Mouse (Mus musculus): ENCODE measurements around the gene Pik3cb. TPM values are rescaled to one million over a fixed set of nuclear protein-coding genes. Genes with fewer than 3 reads are reported as not detected.

The Pik3cb gene
- polyA plus RNA-seq, 1 experiment from 2014 or later, result 1.6 TPM

GRCm38 (mm10) chr9:99111085-99111484 lies 29.3 kb downstream of the Pik3cb start:
- H3K27ac ChIP-seq (ENCODE audit: low read depth, low read length), result no peak overlapping the region
- no peak overlapping the region for H3K9ac ChIP-seq (ENCODE audit: low read length)
- H3K4me1 ChIP-seq (replicated peaks; ENCODE audit: control insufficient read depth, insufficient read depth, low read length), result 0 out of 2 replicates have a peak, but pooled peaks cover 2% of the 10 kb centered on the region
- ATAC-seq (replicated peaks; ENCODE audit: low FRiP score), result no peak
- H3K36me3 ChIP-seq (ENCODE audit: control insufficient read depth, insufficient read depth, low read length), result no peaks in the 10 kb centered on the region
- H3K4me2 ChIP-seq (ENCODE audit: low read depth, low read length, severe bottlenecking), result no peak overlapping the region
- no peak for DNase-seq (ENCODE audit: low spot score)
- 37% methylated on average over 1 of the region's 1 CpGs for WGBS
- H3K9me3 ChIP-seq (ENCODE audit: control insufficient read depth, low read length), result no peaks in the 10 kb centered on the region
- no peaks in the 10 kb centered on the region for H3K27me3 ChIP-seq (ENCODE audit: control insufficient read depth, insufficient read depth, low read length)
- no peak overlapping the region for H3K4me3 ChIP-seq (ENCODE audit: low read depth, low read length)

DNA sequence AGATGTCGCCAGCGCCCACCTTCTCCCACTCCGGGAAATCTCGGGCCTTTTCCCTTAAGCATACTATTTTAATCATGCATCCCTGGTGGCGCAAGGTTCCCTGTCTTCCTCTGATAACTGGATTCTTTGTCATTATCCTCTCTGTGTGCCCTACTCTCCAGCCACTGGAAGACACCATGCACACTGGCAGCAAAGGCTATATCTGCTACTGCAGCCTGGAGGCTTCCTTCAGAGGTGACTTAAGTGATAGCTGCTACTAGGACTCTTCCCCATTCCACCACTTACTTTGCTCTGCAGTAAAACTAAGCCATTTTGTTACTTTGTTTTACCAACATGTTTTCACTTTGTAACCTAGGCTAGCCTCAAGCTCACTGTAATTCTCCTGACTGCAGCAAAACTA lies 30.2 kb downstream of the Pik3cb start:
- ATAC-seq (replicated peaks; ENCODE audit: low FRiP score), result no peak
- no peak overlapping the region for H3K4me3 ChIP-seq (ENCODE audit: low read depth, low read length)

DNA sequence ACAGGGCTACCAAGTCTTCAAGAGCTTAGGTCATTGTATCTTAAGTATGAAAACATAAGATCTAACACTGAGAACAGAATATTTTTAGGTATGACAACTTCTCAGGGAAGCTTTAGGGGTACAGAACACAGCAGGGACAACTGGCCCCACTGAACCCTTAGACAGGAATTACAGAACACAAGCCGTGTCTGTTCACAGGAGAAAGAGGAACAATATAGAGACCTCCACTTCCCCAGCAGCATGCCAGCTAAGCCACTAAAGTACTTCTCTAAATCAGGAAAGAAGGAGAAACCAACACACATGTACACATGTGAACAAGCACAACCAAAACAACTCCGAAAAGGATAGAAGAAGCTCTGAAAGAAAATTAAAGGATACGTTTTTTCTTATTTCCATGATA lies 30.8 kb downstream of the Pik3cb start:
- DNase-seq (ENCODE audit: low spot score) (no peak), ATAC-seq (replicated peaks; ENCODE audit: low FRiP score) (no peak)
- H3K4me1 ChIP-seq (replicated peaks; ENCODE audit: control insufficient read depth, insufficient read depth, low read length), result 0 out of 2 replicates have a peak, but pooled peaks cover 2% of the 10 kb centered on the region
- H3K4me2 ChIP-seq (ENCODE audit: low read depth, low read length, severe bottlenecking), result no peak overlapping the region
- WGBS, result 75% methylated on average over 3 of the region's 3 CpGs
- H3K9me3 ChIP-seq (ENCODE audit: control insufficient read depth, low read length), result no peaks in the 10 kb centered on the region
- H3K27me3 ChIP-seq (ENCODE audit: control insufficient read depth, insufficient read depth, low read length), result no peaks in the 10 kb centered on the region
- H3K4me3 ChIP-seq (ENCODE audit: low read depth, low read length), result no peak overlapping the region
- no peak overlapping the region for H3K9ac ChIP-seq (ENCODE audit: low read length)
- no peaks in the 10 kb centered on the region; the same call in 1 of the 2 replicates for H3K36me3 ChIP-seq (ENCODE audit: control insufficient read depth, insufficient read depth, low read length)
- H3K27ac ChIP-seq (ENCODE audit: low read depth, low read length), result no peak overlapping the region

More for the DNA sequence above, 30.2 kb downstream of the Pik3cb start:
- H3K4me2 ChIP-seq (ENCODE audit: low read depth, low read length, severe bottlenecking), result no peak overlapping the region
- H3K27ac ChIP-seq (ENCODE audit: low read depth, low read length), result no peak overlapping the region
- no peaks in the 10 kb centered on the region for H3K27me3 ChIP-seq (ENCODE audit: control insufficient read depth, insufficient read depth, low read length)
- H3K36me3 ChIP-seq (ENCODE audit: control insufficient read depth, insufficient read depth, low read length), result no peaks in the 10 kb centered on the region; the same call in 1 of the 2 replicates
- WGBS, result 54% methylated on average over 5 of the region's 5 CpGs
- no peaks in the 10 kb centered on the region for H3K9me3 ChIP-seq (ENCODE audit: control insufficient read depth, low read length)
- no peak for DNase-seq (ENCODE audit: low spot score)
- H3K9ac ChIP-seq (ENCODE audit: low read length), result no peak overlapping the region
- H3K4me1 ChIP-seq (replicated peaks; ENCODE audit: control insufficient read depth, insufficient read depth, low read length), result 0 out of 2 replicates have a peak, but pooled peaks cover 2% of the 10 kb centered on the region

GRCm38 (mm10) chr9:99104449-99104848 lies 36.0 kb downstream of the Pik3cb start:
- 78% methylated on average over 2 of the region's 2 CpGs for WGBS
- H3K4me3 ChIP-seq (ENCODE audit: low read depth, low read length), result no peak overlapping the region
- H3K9me3 ChIP-seq (ENCODE audit: control insufficient read depth, low read length), result no peaks in the 10 kb centered on the region
- ATAC-seq (replicated peaks; ENCODE audit: low FRiP score) (no peak), DNase-seq (ENCODE audit: low spot score) (no peak)
- no peaks in the 10 kb centered on the region for H3K27me3 ChIP-seq (ENCODE audit: control insufficient read depth, insufficient read depth, low read length)
- no peaks in the 10 kb centered on the region; the same call in 1 of the 2 replicates for H3K36me3 ChIP-seq (ENCODE audit: control insufficient read depth, insufficient read depth, low read length)
- H3K4me1 ChIP-seq (replicated peaks; ENCODE audit: control insufficient read depth, insufficient read depth, low read length), result no peaks in the 10 kb centered on the region
- H3K27ac ChIP-seq (ENCODE audit: low read depth, low read length), result no peak overlapping the region
- no peak overlapping the region for H3K9ac ChIP-seq (ENCODE audit: low read length)
- H3K4me2 ChIP-seq (ENCODE audit: low read depth, low read length, severe bottlenecking), result no peak overlapping the region

GRCm38 (mm10) chr9:99103865-99104264 lies 36.6 kb downstream of the Pik3cb start:
- Histone ChIP-seq H3K4me1 (replicated peaks; ENCODE audit: control insufficient read depth, insufficient read depth, low read length) (no peaks in the 10 kb centered on the region; the same call in 1 of the 2 replicates), H3K36me3 (ENCODE audit: control insufficient read depth, insufficient read depth, low read length) (no peaks in the 10 kb centered on the region; the same call in 1 of the 2 replicates), H3K9ac (ENCODE audit: low read length) (no peak overlapping the region), H3K9me3 (ENCODE audit: control insufficient read depth, low read length) (no peaks in the 10 kb centered on the region), H3K27ac (ENCODE audit: low read depth, low read length) (no peak overlapping the region), H3K4me2 (ENCODE audit: low read depth, low read length, severe bottlenecking) (no peak overlapping the region), H3K27me3 (ENCODE audit: control insufficient read depth, insufficient read depth, low read length) (no peaks in the 10 kb centered on the region), H3K4me3 (ENCODE audit: low read depth, low read length) (no peak overlapping the region)
- DNase-seq (ENCODE audit: low spot score) (no peak), ATAC-seq (replicated peaks; ENCODE audit: low FRiP score) (no peak)
- 86% methylated on average over 3 of the region's 3 CpGs for WGBS

DNA sequence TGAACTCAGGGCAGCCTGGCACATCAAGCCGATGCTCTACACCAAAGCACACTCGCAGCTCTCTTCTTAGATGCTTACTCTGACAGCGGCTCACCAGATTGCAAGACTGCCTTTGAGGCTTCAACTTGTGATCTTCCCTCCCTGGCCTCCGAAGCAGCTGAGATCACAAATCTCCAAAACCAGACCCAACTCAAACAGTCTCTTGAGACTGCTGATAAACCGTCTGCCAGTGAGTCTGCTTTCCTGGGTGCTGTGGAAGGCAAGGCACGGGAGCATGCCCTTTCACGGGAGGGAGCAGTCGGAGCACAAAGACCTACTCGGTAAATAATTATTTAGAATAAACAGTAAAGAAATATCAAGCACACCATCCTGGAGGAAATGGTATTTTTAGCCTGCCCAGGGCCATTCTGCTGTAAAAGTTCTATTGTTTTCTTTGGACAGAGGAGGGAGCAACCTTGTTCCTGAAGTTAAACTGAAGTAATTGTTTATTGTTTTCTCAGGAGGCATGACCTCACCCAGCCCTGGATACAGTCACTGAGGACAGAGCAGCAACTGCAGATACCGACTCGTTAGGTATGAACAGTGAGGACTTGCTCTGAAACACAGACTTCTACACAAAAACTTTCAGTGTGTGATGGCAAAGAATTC lies 41.8 kb downstream of the Pik3cb start:
- ATAC-seq (replicated peaks; ENCODE audit: low FRiP score) (no peak), DNase-seq (ENCODE audit: low spot score) (no peak)
- no peak overlapping the region for H3K4me2 ChIP-seq (ENCODE audit: low read depth, low read length, severe bottlenecking)
- H3K36me3 ChIP-seq (ENCODE audit: control insufficient read depth, insufficient read depth, low read length), result no peaks in the 10 kb centered on the region
- H3K27ac ChIP-seq (ENCODE audit: low read depth, low read length), result no peak overlapping the region
- no peak overlapping the region for H3K4me3 ChIP-seq (ENCODE audit: low read depth, low read length)
- no peaks in the 10 kb centered on the region; the same call in 1 of the 2 replicates for H3K4me1 ChIP-seq (replicated peaks; ENCODE audit: control insufficient read depth, insufficient read depth, low read length)
- H3K27me3 ChIP-seq (ENCODE audit: control insufficient read depth, insufficient read depth, low read length), result no peaks in the 10 kb centered on the region
- no peak overlapping the region for H3K9ac ChIP-seq (ENCODE audit: low read length)
- WGBS, result 66% methylated on average over 11 of the region's 11 CpGs
- no peaks in the 10 kb centered on the region for H3K9me3 ChIP-seq (ENCODE audit: control insufficient read depth, low read length)

- H3K4me3 ChIP-seq (ENCODE audit: low read depth, low read length), result no peak overlapping the region
- no peak overlapping the region for H3K27ac ChIP-seq (ENCODE audit: low read depth, low read length)
- H3K4me2 ChIP-seq (ENCODE audit: low read depth, low read length, severe bottlenecking), result no peak overlapping the region
- H3K36me3 ChIP-seq (ENCODE audit: control insufficient read depth, insufficient read depth, low read length), result no peaks in the 10 kb centered on the region
- ATAC-seq (replicated peaks; ENCODE audit: low FRiP score) (no peak), DNase-seq (ENCODE audit: low spot score) (no peak)
- no peak overlapping the region for H3K9ac ChIP-seq (ENCODE audit: low read length)
- no peaks in the 10 kb centered on the region for H3K27me3 ChIP-seq (ENCODE audit: control insufficient read depth, insufficient read depth, low read length)
- WGBS, result 52% methylated on average over 1 of the region's 1 CpGs
- no peaks in the 10 kb centered on the region for H3K9me3 ChIP-seq (ENCODE audit: control insufficient read depth, low read length)
- no peaks in the 10 kb centered on the region; the same call in 1 of the 2 replicates for H3K4me1 ChIP-seq (replicated peaks; ENCODE audit: control insufficient read depth, insufficient read depth, low read length)
Measured at GRCm38 (mm10) chr9:99097668-99098067, 42.8 kb downstream of the Pik3cb start.

- H3K27ac ChIP-seq (ENCODE audit: low read depth, low read length), result no peak overlapping the region
- H3K4me1 ChIP-seq (replicated peaks; ENCODE audit: control insufficient read depth, insufficient read depth, low read length), result no peaks in the 10 kb centered on the region; the same call in 1 of the 2 replicates
- ATAC-seq (replicated peaks; ENCODE audit: low FRiP score), result no peak
- no peak overlapping the region for H3K4me2 ChIP-seq (ENCODE audit: low read depth, low read length, severe bottlenecking)
- no peak overlapping the region for H3K4me3 ChIP-seq (ENCODE audit: low read depth, low read length)
- no peaks in the 10 kb centered on the region for H3K27me3 ChIP-seq (ENCODE audit: control insufficient read depth, insufficient read depth, low read length)
- H3K9me3 ChIP-seq (ENCODE audit: control insufficient read depth, low read length), result no peaks in the 10 kb centered on the region
- H3K9ac ChIP-seq (ENCODE audit: low read length), result no peak overlapping the region
- WGBS, result 93% methylated on average over 7 of the region's 7 CpGs
- H3K36me3 ChIP-seq (ENCODE audit: control insufficient read depth, insufficient read depth, low read length), result no peaks in the 10 kb centered on the region
- DNase-seq (ENCODE audit: low spot score), result no peak
Measured at GRCm38 (mm10) chr9:99095192-99095591, 45.2 kb downstream of the Pik3cb start.

DNA sequence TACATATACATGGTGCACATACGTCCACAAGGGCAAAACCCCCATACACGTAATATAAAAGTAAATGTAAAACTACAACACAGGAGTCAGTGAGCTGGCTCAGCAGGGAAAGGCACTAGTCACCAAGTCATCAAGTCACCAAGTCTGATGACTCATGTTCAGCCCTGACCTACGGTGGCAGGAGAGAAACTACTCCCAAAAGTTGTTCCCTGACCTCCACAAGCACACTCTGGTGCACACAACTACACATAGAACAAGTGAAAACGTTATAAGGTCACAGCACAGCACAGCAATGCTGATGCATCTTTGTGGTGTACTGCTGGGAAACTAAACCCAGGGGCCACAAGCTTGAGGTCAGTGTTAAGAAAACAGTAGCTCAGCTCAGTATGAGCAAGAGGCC lies 49.9 kb downstream of the Pik3cb start:
- Histone ChIP-seq H3K9me3 (ENCODE audit: control insufficient read depth, low read length) (no peaks in the 10 kb centered on the region), H3K9ac (ENCODE audit: low read length) (no peak overlapping the region), H3K4me3 (ENCODE audit: low read depth, low read length) (no peak overlapping the region), H3K27me3 (ENCODE audit: control insufficient read depth, insufficient read depth, low read length) (no peaks in the 10 kb centered on the region), H3K4me1 (replicated peaks; ENCODE audit: control insufficient read depth, insufficient read depth, low read length) (no peaks in the 10 kb centered on the region), H3K27ac (ENCODE audit: low read depth, low read length) (no peak overlapping the region), H3K36me3 (ENCODE audit: control insufficient read depth, insufficient read depth, low read length) (no peaks in the 10 kb centered on the region), H3K4me2 (ENCODE audit: low read depth, low read length, severe bottlenecking) (no peak overlapping the region)
- DNase-seq (ENCODE audit: low spot score) (no peak), ATAC-seq (replicated peaks; ENCODE audit: low FRiP score) (no peak)
- WGBS, result 88% methylated on average over 4 of the region's 4 CpGs
